In the genomic region with DNA sequence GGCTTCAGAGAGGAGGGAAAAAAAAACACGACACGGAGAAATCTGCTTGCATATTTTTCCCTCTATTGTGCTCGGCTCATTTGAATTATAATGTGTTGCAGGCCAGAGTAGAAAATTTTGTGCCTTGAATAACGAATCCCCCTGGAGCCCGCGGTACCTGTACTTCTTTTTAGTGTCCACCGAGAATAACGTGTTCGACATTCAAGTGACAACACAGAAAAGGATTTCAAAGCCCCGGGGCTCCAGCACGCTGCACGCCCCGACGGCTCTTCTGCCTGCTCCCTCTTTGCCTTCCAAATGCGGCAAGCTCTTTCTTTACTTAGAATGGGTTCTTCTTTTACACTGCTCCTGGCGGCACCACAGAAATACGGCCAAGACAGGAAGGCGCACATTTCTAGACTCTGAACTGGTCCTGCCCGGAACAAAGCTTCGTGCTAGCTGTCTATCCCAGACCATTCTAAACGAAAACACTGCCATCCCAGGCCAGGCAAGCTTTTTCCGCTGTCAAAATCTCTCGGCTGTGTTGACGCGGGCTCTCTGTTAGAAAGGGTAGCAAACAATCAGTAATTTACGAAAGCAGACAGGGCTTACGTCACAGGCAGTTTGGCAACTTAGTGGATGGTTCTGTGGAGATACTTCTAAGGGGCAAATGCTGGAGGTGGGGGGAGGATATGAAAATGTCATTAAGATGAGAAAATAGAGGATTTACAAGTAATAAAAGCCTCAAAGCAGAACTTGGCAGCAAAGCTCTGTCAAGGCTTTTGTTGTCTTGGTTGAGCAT, we compare ENCODE assay signal across 8 mouse cellular contexts.
A peak's percentile ranks its signal among the peaks of the same experiment; 100 is the strongest.
DNase-seq lines count a peak whose midpoint lies in the region; ATAC-seq lines count a peak whose summit lies in the region.

No protein-coding gene starts in this region.

- H3K27me3 ChIP-seq in forebrain, embryonic 16.5 days (replicated peaks; ENCODE audit: control insufficient read depth, insufficient read depth, low read length) = no peaks in the 10 kb centered on the region

- ATAC-seq in forebrain, embryonic 16.5 days = peak; percentile 60
- ATAC-seq in monocyte, adult 5-6 weeks (replicated peaks; ENCODE audit: insufficient number of reproducible peaks, low FRiP score, low TSS enrichment, poor library complexity, severe bottlenecking) = no peak

- peak overlapping the region; percentile 75 for H3K4me2 ChIP-seq in forebrain, embryonic 16.5 days (ENCODE audit: low read length)

- no peaks in the 10 kb centered on the region for H3K9me3 ChIP-seq in forebrain, embryonic 16.5 days (ENCODE audit: control insufficient read depth, low read length)

- peak overlapping the region; percentile 94 for H3K27ac ChIP-seq in forebrain, embryonic 16.5 days (ENCODE audit: low read length)

- DNase-seq in ES-CJ7 (ENCODE audit: low read depth, low spot score) = peak; percentile 51
- peak; percentile 47 for DNase-seq in brain, adult 2 months (ENCODE audit: low read depth, low spot score)
- peak; percentile 50 for DNase-seq in induced T-regulatory cell, adult 2 months (ENCODE audit: low read depth)
- DNase-seq in left cerebral cortex, adult 18-20 months (ENCODE audit: low spot score in 2 of 2) = peak; percentile 28 to 39
- DNase-seq in lung, postnatal 36 days = peak; percentile 56
- DNase-seq in right cerebral cortex, postnatal 25 days = peak; percentile 45

- no peaks in the 10 kb centered on the region for H3K36me3 ChIP-seq in forebrain, embryonic 16.5 days (ENCODE audit: control insufficient read depth, insufficient read depth)

- H3K4me1 ChIP-seq in forebrain, embryonic 16.5 days (replicated peaks; ENCODE audit: control insufficient read depth, insufficient read depth, low read length) = peaks cover 30% of the 10 kb centered on the region

- H3K9ac ChIP-seq in forebrain, embryonic 16.5 days (replicated peaks; ENCODE audit: low read depth, low read length) = peak overlapping the region; percentile 77

- H3K4me3 ChIP-seq in forebrain, embryonic 16.5 days (replicated peaks; ENCODE audit: low read length) = peak overlapping the region; percentile 52

- under 1% methylated on average over 27 of the region's 27 CpGs for WGBS in forebrain, embryonic 16.5 days
